ENCODE assay signal across 10 mouse cellular contexts in genomic region chr10:70149093-70149492, GRCm38 (mm10). TPM values are rescaled to one million over a fixed set of nuclear protein-coding genes. Genes with fewer than 3 reads are reported as not detected.
A peak's percentile ranks its signal among the peaks of the same experiment; 100 is the strongest.
DNase-seq lines count a peak whose midpoint lies in the region; ATAC-seq and TF ChIP-seq lines count a peak whose summit lies in the region.
"Had no signal": no experiment of that assay in that cellular context is flagged by ENCODE, and none has a peak within 500 bp of the region (broad histone marks: within the 10 kb centered on the region; RNA-seq: fewer than 3 reads in every experiment).

No protein-coding gene starts in this region.

- ATAC-seq in hindbrain, embryonic 11.5 days (ENCODE audit: low FRiP score): no peak
- ATAC-seq in liver, postnatal 0 days: no peak
- ATAC-seq in forebrain, embryonic 11.5 days (replicated peaks; ENCODE audit: low FRiP score): no peak
- ATAC-seq in megakaryocyte-erythroid progenitor cell, adult 5-6 weeks (replicated peaks; ENCODE audit: low FRiP score, low TSS enrichment, poor library complexity, severe bottlenecking): no peak

- H3K4me3 ChIP-seq in liver, adult 2 months (ENCODE audit: insufficient read depth, low read depth, low read length): no peak overlapping the region
- H3K4me3 ChIP-seq in hindbrain, embryonic 11.5 days (ENCODE audit: low read depth, low read length): no peak overlapping the region
- no peak overlapping the region for H3K4me3 ChIP-seq in liver, postnatal 0 days (ENCODE audit: low read depth, low read length)
- no peak overlapping the region for H3K4me3 ChIP-seq in forebrain, embryonic 11.5 days (ENCODE audit: low read depth, low read length)
- H3K4me3 ChIP-seq: liver, embryonic 13.5 days had no signal

- H3K79me2 ChIP-seq in liver, adult 2 months (ENCODE audit: control insufficient read depth, insufficient read depth, low read length): no peaks in the 10 kb centered on the region; the same call in 1 of the 2 replicates

- no peak overlapping the region for H3K9ac ChIP-seq in liver, adult 2 months (ENCODE audit: low read depth, low read length)
- H3K9ac ChIP-seq in hindbrain, embryonic 11.5 days (ENCODE audit: low read depth, low read length): no peak overlapping the region
- no peak overlapping the region for H3K9ac ChIP-seq in liver, postnatal 0 days (replicated peaks)
- no peak overlapping the region for H3K9ac ChIP-seq in forebrain, embryonic 11.5 days (ENCODE audit: low read length)
- H3K9ac ChIP-seq: liver, embryonic 13.5 days had no signal

- peaks cover 7% of the 10 kb centered on the region for H3K4me1 ChIP-seq in liver, adult 2 months (ENCODE audit: control insufficient read depth, insufficient read depth, low read length)
- H3K4me1 ChIP-seq in hindbrain, embryonic 11.5 days (replicated peaks; ENCODE audit: control insufficient read depth, insufficient read depth, low read length): no peaks in the 10 kb centered on the region
- peaks cover 8% of the 10 kb centered on the region for H3K4me1 ChIP-seq in liver, postnatal 0 days (ENCODE audit: insufficient read depth)
- H3K4me1 ChIP-seq in forebrain, embryonic 11.5 days (replicated peaks; ENCODE audit: control insufficient read depth, insufficient read depth, low read length): no peaks in the 10 kb centered on the region

- no peaks in the 10 kb centered on the region for H3K27me3 ChIP-seq in liver, adult 2 months (ENCODE audit: control insufficient read depth, insufficient read depth, low read length)
- H3K27me3 ChIP-seq in hindbrain, embryonic 11.5 days (ENCODE audit: control insufficient read depth, insufficient read depth, low read length): no peaks in the 10 kb centered on the region
- no peaks in the 10 kb centered on the region for H3K27me3 ChIP-seq in liver, postnatal 0 days (ENCODE audit: insufficient read depth, low read length)
- H3K27me3 ChIP-seq in forebrain, embryonic 11.5 days (ENCODE audit: control insufficient read depth, insufficient read depth, low read length): no peaks in the 10 kb centered on the region
- H3K27me3 ChIP-seq: liver, embryonic 13.5 days had no signal

- no peak overlapping the region for H3K4me2 ChIP-seq in hindbrain, embryonic 11.5 days (replicated peaks; ENCODE audit: low read depth, low read length)
- no peak overlapping the region for H3K4me2 ChIP-seq in liver, postnatal 0 days (ENCODE audit: low read depth, low read length)
- no peak overlapping the region for H3K4me2 ChIP-seq in forebrain, embryonic 11.5 days (ENCODE audit: low read depth, low read length, severe bottlenecking)
- H3K4me2 ChIP-seq: liver, embryonic 13.5 days had no signal

- H3K36me3 ChIP-seq in liver, adult 2 months (ENCODE audit: control insufficient read depth, insufficient read depth, low read length): peaks cover 17% of the 10 kb centered on the region; the same call in 1 of the 2 replicates
- peaks cover 3% of the 10 kb centered on the region; the same call in 1 of the 2 replicates for H3K36me3 ChIP-seq in hindbrain, embryonic 11.5 days (ENCODE audit: control insufficient read depth, insufficient read depth, low read length)
- H3K36me3 ChIP-seq in liver, postnatal 0 days (replicated peaks; ENCODE audit: insufficient read depth, low read length): peaks cover 32% of the 10 kb centered on the region
- no peaks in the 10 kb centered on the region; the same call in 1 of the 2 replicates for H3K36me3 ChIP-seq in forebrain, embryonic 11.5 days (ENCODE audit: control insufficient read depth, insufficient read depth, low read length)

- TF ChIP-seq POLR2A in liver, adult 2 months (IDR thresholded peaks at IDR 0.05; ENCODE audit: extremely low read depth, insufficient read depth, low read length): no peak

- TF ChIP-seq EP300 in liver, postnatal 0 days (IDR thresholded peaks at IDR 0.05; ENCODE audit: low read depth): no peak

- no peak for TF ChIP-seq CTCF in liver, adult 2 months (IDR thresholded peaks at IDR 0.05; ENCODE audit: low read depth, low read length)
- no peak for TF ChIP-seq CTCF in liver, postnatal 0 days (IDR thresholded peaks at IDR 0.05; ENCODE audit: low read depth)

- H3K9me3 ChIP-seq in hindbrain, embryonic 11.5 days (ENCODE audit: control insufficient read depth, low read length): no peaks in the 10 kb centered on the region
- H3K9me3 ChIP-seq in liver, postnatal 0 days (ENCODE audit: low read length): no peaks in the 10 kb centered on the region
- no peaks in the 10 kb centered on the region for H3K9me3 ChIP-seq in forebrain, embryonic 11.5 days (ENCODE audit: control insufficient read depth, low read length)
- H3K9me3 ChIP-seq: liver, embryonic 13.5 days had no signal

- H3K27ac ChIP-seq in liver, adult 2 months (replicated peaks; ENCODE audit: insufficient read depth, low read depth, low read length): no peak overlapping the region
- H3K27ac ChIP-seq in hindbrain, embryonic 11.5 days (ENCODE audit: low read depth, low read length): no peak overlapping the region
- no peak overlapping the region for H3K27ac ChIP-seq in liver, postnatal 0 days (ENCODE audit: low read depth)
- H3K27ac ChIP-seq in forebrain, embryonic 11.5 days (ENCODE audit: low read depth, low read length): no peak overlapping the region
- H3K27ac ChIP-seq: liver, embryonic 13.5 days had no signal

- peak; percentile 20 for DNase-seq in liver, adult 2 months (ENCODE audit: extremely low read depth, low read depth, low spot score)
- DNase-seq in liver: no peak
- DNase-seq in embryo, embryonic 11 days: peak; percentile 79
- DNase-seq in hindbrain, embryonic 11.5 days (ENCODE audit: low spot score): peak; percentile 41
- peak; percentile 37 for DNase-seq in liver, postnatal 0 days
- no peak for DNase-seq in thymus, postnatal 4 days
- no peak for DNase-seq in forebrain, embryonic 11.5 days (ENCODE audit: low spot score)
- DNase-seq: liver, embryonic 13.5 days had no signal

- 29% methylated on average over 7 of the region's 7 CpGs for WGBS in liver, adult 2 months
- WGBS in hindbrain, embryonic 11.5 days: 34% methylated on average over 7 of the region's 7 CpGs
- 40% methylated on average over 7 of the region's 7 CpGs for WGBS in liver, postnatal 0 days (ENCODE audit: insufficient replicate concordance)
- whole genome bisulfite sequencing in forebrain, embryonic 11.5 days: 67% methylated on average over 7 of the region's 7 CpGs

RNA-seq across cellular contexts. Expression of gene Ccdc6, which starts 52.2 kb away (rescaled TPM):
- total RNA-seq in liver, adult 2 months (2014; rRNA removed): 8.4 and 10.1 TPM in 2 replicates
- polyA plus RNA-seq in liver, adult 2 months (2012; rRNA removed): 10.5 and 10.7 TPM in 2 replicates
- polyA plus RNA-seq in hindbrain, embryonic 11.5 days (2014; fragmentation: Nextera tagmentation; extraction: Ambion mirVana): 23.0 and 27.8 TPM in 2 replicates
- polyA plus RNA-seq in liver, postnatal 0 days (2015; fragmentation: Nextera tagmentation; extraction: Ambion mirVana): 5.5 and 6.3 TPM in 2 replicates
- 17.6 and 19.4 TPM in 2 replicates for polyA plus RNA-seq in forebrain, embryonic 11.5 days (2014; fragmentation: Nextera tagmentation; extraction: Ambion mirVana)
- total RNA-seq in megakaryocyte-erythroid progenitor cell, adult 5-6 weeks (2014; fragmentation: Nextera tagmentation): 48.6 and 59.4 TPM in 2 replicates
- 22.7 and 29.6 TPM in 2 replicates for total RNA-seq in megakaryocyte-erythroid progenitor cell, adult 5-6 weeks (2017)

RNA-seq across cellular contexts. Expression of gene Mrln, which starts 55.4 kb away (rescaled TPM):
- total RNA-seq in liver, adult 2 months (2014; rRNA removed): not detected in 2 replicates
- not detected in 2 replicates for polyA plus RNA-seq in liver, adult 2 months (2012; rRNA removed)
- 1.0 and 1.7 TPM in 2 replicates for polyA plus RNA-seq in hindbrain, embryonic 11.5 days (2014; fragmentation: Nextera tagmentation; extraction: Ambion mirVana)
- polyA plus RNA-seq in liver, postnatal 0 days (2015; fragmentation: Nextera tagmentation; extraction: Ambion mirVana): 0.38 and 0.65 TPM in 2 replicates
- polyA plus RNA-seq in forebrain, embryonic 11.5 days (2014; fragmentation: Nextera tagmentation; extraction: Ambion mirVana): 0.94 TPM in 1 of 2 replicates, not detected in the other
- not detected in 2 replicates for total RNA-seq in megakaryocyte-erythroid progenitor cell, adult 5-6 weeks (2014; fragmentation: Nextera tagmentation)
- total RNA-seq in megakaryocyte-erythroid progenitor cell, adult 5-6 weeks (2017): not detected in 2 replicates
- polyA plus RNA-seq: heart, postnatal 0 days had no signal

Comparison
In these comparisons a context has a peak if more than half of its experiments do, and no peak if none do; other contexts are left out.
1. DNase-seq: peak in liver, adult 2 months (single experiment), embryo, embryonic 11 days (single experiment), hindbrain, embryonic 11.5 days (single experiment) and liver, postnatal 0 days (single experiment); none in liver (single experiment), thymus, postnatal 4 days (single experiment) and forebrain, embryonic 11.5 days (single experiment).